Mouse (Mus musculus) spleen, adult 2 months (tissue): ENCODE results near the gene Mrps6.

Experiments
- CTCF ChIP-seq: fragments of 200-500 bp; IDR thresholded peaks from 2 replicates; pipeline ENCODE4 v1.5.1; 2011; ENCODE audit warnings: mild to moderate bottlenecking, inconsistent platforms; ENCODE audit not compliant: insufficient read depth, insufficient read length, insufficient replicate concordance; ENCODE audit errors: extremely low read depth
- POLR2A ChIP-seq: fragments of 200-500 bp; IDR thresholded peaks from 2 replicates; pipeline ENCODE4 v1.6.1; 2011; ENCODE audit warnings: low read depth, low read length, inconsistent platforms

- TF ChIP-seq POLR2A (no peak), CTCF (no peak)
Observed at GRCm38 (mm10) chr16:92147631-92148366, 89.7 kb downstream of the Mrps6 start.
